Mouse (Mus musculus) liver, embryonic 14.5 days (tissue): ENCODE results near the gene Msmo1.

Experiments used
- CTCF ChIP-seq: IDR thresholded peaks from 2 replicates; pipeline ENCODE4 v1.5.1; 2016; ENCODE audit warnings: antibody characterized with exemption, low read depth, control low read depth
- EP300 ChIP-seq: IDR thresholded peaks from 2 replicates; pipeline ENCODE4 v1.6.1; 2016; ENCODE audit warnings: antibody characterized with exemption, low read depth

GRCm38 (mm10) chr8:64676381-64676780 lies 57.2 kb downstream of the Msmo1 start:
- TF ChIP-seq CTCF = no peak
- TF ChIP-seq EP300 = no peak
